Comparison of ENCODE assay signal across 7 mouse cellular contexts in the genomic region with DNA sequence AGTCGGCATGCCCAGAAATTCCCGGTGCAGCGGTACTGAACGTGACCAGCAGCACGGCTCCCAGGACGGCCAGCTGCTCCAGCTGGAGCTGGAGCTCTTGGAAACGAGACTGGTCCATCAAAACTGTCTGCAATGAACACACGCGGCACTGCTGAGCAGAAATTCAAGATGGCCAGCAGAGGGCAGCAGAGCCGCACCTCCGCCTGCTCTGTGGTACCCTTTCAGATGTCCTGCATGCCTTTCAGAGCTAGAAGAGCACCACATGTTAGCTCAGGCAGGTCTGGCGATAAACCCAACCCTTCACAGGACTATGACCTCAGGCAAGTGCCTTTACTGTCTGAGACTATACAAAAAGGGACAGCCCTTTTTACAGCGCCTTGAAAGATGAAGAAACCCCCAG. TPM values are rescaled to one million over a fixed set of nuclear protein-coding genes. Genes with fewer than 3 reads are reported as not detected.
DNase-seq lines count a peak whose midpoint lies in the region; ATAC-seq and TF ChIP-seq lines count a peak whose summit lies in the region.

No protein-coding gene starts in this region.

- no peak overlapping the region for H3K9ac ChIP-seq in embryonic facial prominence, embryonic 12.5 days
- no peak overlapping the region for H3K9ac ChIP-seq in limb, embryonic 13.5 days
- H3K9ac ChIP-seq in midbrain, postnatal 0 days (replicated peaks; ENCODE audit: low read length, poor library complexity, severe bottlenecking), result no peak overlapping the region

- 9% methylated on average over 13 of the region's 13 CpGs for WGBS in embryonic facial prominence, embryonic 12.5 days
- WGBS in limb, embryonic 13.5 days, result 6% methylated on average over 13 of the region's 13 CpGs
- WGBS in midbrain, postnatal 0 days, result 6% methylated on average over 13 of the region's 13 CpGs

- peak; percentile 83; the same call in 1 of the 2 replicates for ATAC-seq in embryonic facial prominence, embryonic 12.5 days (ENCODE audit: insufficient number of reproducible peaks, insufficient read depth, low FRiP score, low TSS enrichment)
- ATAC-seq in limb, embryonic 13.5 days (ENCODE audit: low FRiP score, low read depth), result peak; percentile 93
- peak; percentile 88 for ATAC-seq in midbrain, postnatal 0 days (ENCODE audit: low FRiP score)

- no peak overlapping the region for H3K4me2 ChIP-seq in embryonic facial prominence, embryonic 12.5 days (replicated peaks)
- H3K4me2 ChIP-seq in limb, embryonic 13.5 days (replicated peaks), result no peak overlapping the region
- no peak overlapping the region for H3K4me2 ChIP-seq in midbrain, postnatal 0 days (ENCODE audit: low read depth, low read length, poor library complexity, severe bottlenecking)

- H3K36me3 ChIP-seq in embryonic facial prominence, embryonic 12.5 days, result peaks cover 30% of the 10 kb centered on the region
- peaks cover 31% of the 10 kb centered on the region for H3K36me3 ChIP-seq in limb, embryonic 13.5 days
- H3K36me3 ChIP-seq in midbrain, postnatal 0 days (ENCODE audit: insufficient read depth, low read length), result peaks cover 43% of the 10 kb centered on the region

- H3K4me1 ChIP-seq in embryonic facial prominence, embryonic 12.5 days, result no peaks in the 10 kb centered on the region
- 0 out of 2 replicates have a peak, but pooled peaks cover 4% of the 10 kb centered on the region for H3K4me1 ChIP-seq in limb, embryonic 13.5 days
- no peaks in the 10 kb centered on the region for H3K4me1 ChIP-seq in midbrain, postnatal 0 days (ENCODE audit: insufficient read depth, low read length)

- TF ChIP-seq CTCF in midbrain, postnatal 0 days (IDR thresholded peaks at IDR 0.05), result peak; percentile 98

- H3K4me3 ChIP-seq in embryonic facial prominence, embryonic 12.5 days, result no peak overlapping the region
- H3K4me3 ChIP-seq in limb, embryonic 13.5 days, result no peak overlapping the region
- H3K4me3 ChIP-seq in midbrain, postnatal 0 days (ENCODE audit: low read depth, low read length), result no peak overlapping the region

- H3K9me3 ChIP-seq in embryonic facial prominence, embryonic 12.5 days, result no peaks in the 10 kb centered on the region
- no peaks in the 10 kb centered on the region for H3K9me3 ChIP-seq in limb, embryonic 13.5 days
- H3K9me3 ChIP-seq in midbrain, postnatal 0 days (ENCODE audit: low read length), result no peaks in the 10 kb centered on the region

- peak; percentile 76 for DNase-seq in adrenal gland, postnatal 25 days
- DNase-seq in heart, adult 8-10 months (ENCODE audit: low spot score), result peak; percentile 64
- DNase-seq in kidney, adult 9 months, result peak; percentile 80
- DNase-seq in midbrain, postnatal 0 days (ENCODE audit: low spot score), result peak; percentile 89
- peak; percentile 30 to 62 for DNase-seq in spleen, postnatal 14 days (ENCODE audit: low spot score in 2 of 2)

- no peaks in the 10 kb centered on the region for H3K27me3 ChIP-seq in embryonic facial prominence, embryonic 12.5 days
- no peaks in the 10 kb centered on the region for H3K27me3 ChIP-seq in limb, embryonic 13.5 days
- no peaks in the 10 kb centered on the region for H3K27me3 ChIP-seq in midbrain, postnatal 0 days (ENCODE audit: insufficient read depth, low read length)

- H3K27ac ChIP-seq in embryonic facial prominence, embryonic 12.5 days, result no peak overlapping the region
- no peak overlapping the region for H3K27ac ChIP-seq in limb, embryonic 13.5 days
- H3K27ac ChIP-seq in midbrain, postnatal 0 days (ENCODE audit: low read depth, low read length), result no peak overlapping the region

RNA-seq across cellular contexts. Expression of a gene that starts 26.6 kb away (rescaled TPM):
- 7.7 and 12.2 TPM in 2 replicates for total RNA-seq in adrenal gland, postnatal 25 days (2021)
- 67.0 and 70.7 TPM in 2 replicates for polyA plus RNA-seq in embryonic facial prominence, embryonic 12.5 days (2016; fragmentation: Nextera tagmentation; extraction: Ambion mirVana)
- total RNA-seq in heart, adult 8-10 months (2022), result 10 to 100 TPM in 2 of 4 experiments, 1 to 10 TPM in 2; 8.4 to 10.7 (median 9.7) TPM
- polyA plus RNA-seq in limb, embryonic 13.5 days (2015; fragmentation: Nextera tagmentation; extraction: Ambion mirVana), result 66.1 and 69.4 TPM in 2 replicates
- 27.8 and 28.2 TPM in 2 replicates for total RNA-seq in midbrain, postnatal 0 days (2014; rRNA removed)
- 51.6 and 58.8 TPM in 2 replicates for polyA plus RNA-seq in midbrain, postnatal 0 days (2015; fragmentation: Nextera tagmentation; extraction: Ambion mirVana)

RNA-seq across cellular contexts. Expression of a gene that starts 30.8 kb away (rescaled TPM):
- not detected in 2 replicates for total RNA-seq in adrenal gland, postnatal 25 days (2021)
- 0.18 and 0.19 TPM in 2 replicates for polyA plus RNA-seq in embryonic facial prominence, embryonic 12.5 days (2016; fragmentation: Nextera tagmentation; extraction: Ambion mirVana)
- not detected for total RNA-seq in heart, adult 8-10 months (2022)
- polyA plus RNA-seq in limb, embryonic 13.5 days (2015; fragmentation: Nextera tagmentation; extraction: Ambion mirVana), result 0.24 TPM in 1 of 2 replicates, not detected in the other
- not detected in 2 replicates for total RNA-seq in midbrain, postnatal 0 days (2014; rRNA removed)
- polyA plus RNA-seq in midbrain, postnatal 0 days (2015; fragmentation: Nextera tagmentation; extraction: Ambion mirVana), result not detected in 2 replicates

RNA-seq across cellular contexts. Expression of a gene that starts 57.3 kb away (rescaled TPM):
- 2.2 TPM in 2 replicates for total RNA-seq in adrenal gland, postnatal 25 days (2021)
- 4.5 and 4.9 TPM in 2 replicates for polyA plus RNA-seq in embryonic facial prominence, embryonic 12.5 days (2016; fragmentation: Nextera tagmentation; extraction: Ambion mirVana)
- total RNA-seq in heart, adult 8-10 months (2022), result 1 to 10 TPM in 3 of 4 experiments, under 1 TPM in 1; 0.57 to 1.8 (median 1.2) TPM
- 5.2 and 5.3 TPM in 2 replicates for polyA plus RNA-seq in limb, embryonic 13.5 days (2015; fragmentation: Nextera tagmentation; extraction: Ambion mirVana)
- total RNA-seq in midbrain, postnatal 0 days (2014; rRNA removed), result 1.9 and 2.3 TPM in 2 replicates
- polyA plus RNA-seq in midbrain, postnatal 0 days (2015; fragmentation: Nextera tagmentation; extraction: Ambion mirVana), result 0.90 and 1.5 TPM in 2 replicates
